Mouse (Mus musculus) heart, adult 9 months (tissue): ENCODE data around the gene Rhebl1.

Experiments used
- DNase-seq, 2 experiments: peaks; one replicate each; pipeline ENCODE4 v3.0.0; 2022; ENCODE audit warnings: low spot score in 2 of 2

Rhebl1 gene

GRCm38 (mm10) chr15:98851229-98851818 is 43.0 kb downstream of the Rhebl1 start:
- no peak for DNase-seq

- peak in 1 of 2 experiments; percentile 30 for DNase-seq
Measured at GRCm38 (mm10) chr15:98850668-98851067, 43.7 kb downstream of the Rhebl1 start.

- DNase-seq, result no peak
Measured at GRCm38 (mm10) chr15:98849956-98850600, 44.3 kb downstream of the Rhebl1 start.

- DNase-seq, result no peak
Measured at GRCm38 (mm10) chr15:98849165-98849564, 45.2 kb downstream of the Rhebl1 start.

GRCm38 (mm10) chr15:98846140-98846539 is 48.2 kb downstream of the Rhebl1 start:
- no peak for DNase-seq

- DNase-seq, result no peak
Measured at GRCm38 (mm10) chr15:98845149-98845548, 49.2 kb downstream of the Rhebl1 start.

- DNase-seq, result no peak
Measured at GRCm38 (mm10) chr15:98843595-98844223, 50.6 kb downstream of the Rhebl1 start.

GRCm38 (mm10) chr15:98839671-98840585 is 54.4 kb downstream of the Rhebl1 start:
- no peak for DNase-seq

GRCm38 (mm10) chr15:98839161-98839560 is 55.2 kb downstream of the Rhebl1 start:
- no peak for DNase-seq

- no peak for DNase-seq
Measured at GRCm38 (mm10) chr15:98837743-98838103, 56.6 kb downstream of the Rhebl1 start.

GRCm38 (mm10) chr15:98837006-98837742 is 57.2 kb downstream of the Rhebl1 start:
- no peak for DNase-seq

GRCm38 (mm10) chr15:98835291-98835690 is 59.0 kb downstream of the Rhebl1 start:
- DNase-seq, result no peak

GRCm38 (mm10) chr15:98834059-98834458 is 60.3 kb downstream of the Rhebl1 start:
- DNase-seq, result no peak

- DNase-seq, result no peak
Measured at GRCm38 (mm10) chr15:98833281-98833680, 61.1 kb downstream of the Rhebl1 start.

- DNase-seq, result no peak
Measured at GRCm38 (mm10) chr15:98832161-98833058, 61.9 kb downstream of the Rhebl1 start.

- no peak for DNase-seq
Measured at GRCm38 (mm10) chr15:98831684-98832035, 62.7 kb downstream of the Rhebl1 start.

GRCm38 (mm10) chr15:98830736-98831683 is 63.3 kb downstream of the Rhebl1 start, which contains the start of gene Prkag1:
Gene Prkag1 (minus strand): TSS chr15:98831521.
- peak; percentile 97 for DNase-seq
